Mouse (Mus musculus): ENCODE results near the gene Vmn1r49.
"Not testable (repeated sequence)": the region's sequence is repeated elsewhere in the genome, so short reads cannot be mapped to it uniquely, and the experiment has no call there.

Vmn1r49 gene

DNA sequence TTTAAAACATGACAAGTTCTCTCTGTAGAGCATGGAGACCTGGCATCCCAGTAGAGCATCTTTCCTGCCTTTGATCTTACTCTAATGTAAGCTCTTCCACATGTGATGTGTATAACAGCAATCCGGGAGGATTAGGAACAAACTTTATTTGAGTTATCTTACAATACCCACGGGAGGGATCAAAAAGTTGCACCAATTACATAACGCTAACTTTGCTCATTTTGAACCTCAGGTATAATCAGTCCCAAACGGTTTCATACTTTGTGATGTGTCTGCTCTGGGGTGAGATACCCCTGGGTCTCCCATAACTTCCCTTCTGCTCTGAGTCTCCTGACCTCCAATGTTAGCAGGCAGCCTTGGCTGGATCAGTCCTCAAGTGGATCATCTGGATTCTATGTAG, at the start of gene Vmn1r49:
TSS of gene Vmn1r49 (minus strand) at position 101 of the 400 bp plus-strand sequence.
- no peak for DNase-seq

DNA sequence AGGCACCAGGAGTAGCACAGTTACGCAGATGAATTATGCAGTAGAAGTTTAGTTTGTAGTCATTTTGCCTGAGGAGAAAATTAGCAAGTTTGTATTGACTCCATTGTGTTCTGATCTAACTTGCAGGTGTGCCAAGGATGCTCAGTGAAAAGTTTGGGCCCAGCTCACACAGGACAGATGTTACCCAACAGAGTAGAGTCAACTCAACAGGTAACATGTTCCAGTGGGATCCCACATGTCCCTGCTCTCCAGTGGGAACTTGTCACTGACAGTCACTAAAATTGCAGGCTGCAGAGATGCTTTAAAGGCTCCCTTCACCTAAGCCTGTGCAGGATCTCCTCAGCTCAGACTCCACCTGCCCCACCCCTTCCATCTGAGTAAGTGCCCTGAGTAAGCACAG, 44.0 kb upstream of the Vmn1r49 start, which contains the start of gene Vmn1r51:
TSS of gene Vmn1r51 (plus strand) at position 301 of the 400 bp plus-strand sequence.
- DNase-seq = not testable (repeated sequence)

- no peak for DNase-seq
Observed at GRCm38 (mm10) chr6:90101130-90101529, 22.8 kb upstream of the Vmn1r49 start, which contains the start of gene Vmn1r50. TSS of gene Vmn1r50 (plus strand) at chr6:90101430.

DNA sequence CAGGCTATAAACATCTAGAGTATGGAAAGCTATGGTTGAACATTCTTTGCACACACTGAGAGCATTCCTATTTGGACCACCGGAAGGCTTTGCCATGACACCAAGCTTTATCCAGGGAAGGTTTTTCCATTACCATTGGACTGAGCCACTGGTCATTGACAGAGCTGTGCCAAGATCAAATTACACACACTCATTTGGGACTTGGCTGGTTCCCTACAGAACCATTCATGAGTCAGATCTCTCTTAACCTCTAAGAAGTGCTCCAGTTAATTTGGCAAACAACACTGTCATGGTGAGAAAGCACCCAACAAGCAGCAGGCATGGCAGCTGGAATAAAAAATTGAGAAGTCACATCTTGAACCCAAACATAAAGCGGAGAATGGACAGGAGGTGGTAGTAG, 22.3 kb upstream of the Vmn1r49 start:
- DNase-seq = no peak

- DNase-seq = not testable (repeated sequence)
Observed at GRCm38 (mm10) chr6:90036741-90037140, 41.6 kb downstream of the Vmn1r49 start, which contains the start of gene Vmn1r48. TSS of gene Vmn1r48 (minus strand) at chr6:90036841.

Data from thymus, postnatal 25 days (tissue).